Mouse (Mus musculus) CH12.LX (cell line): ENCODE results near the gene Krtap3-1. TPM values are rescaled to one million over a fixed set of nuclear protein-coding genes. Genes with fewer than 3 reads are reported as not detected.
"Not testable (repeated sequence)": the region's sequence is repeated elsewhere in the genome, so short reads cannot be mapped to it uniquely, and the experiment has no call there.

Experiments
- DNase-seq: peaks from one replicate; pipeline ENCODE4 v3.0.0-alpha.2; 2013; ENCODE audit errors: extremely low read depth
- H3K27ac ChIP-seq: 2 replicates; pipeline ENCODE4 v1.5.1; 2012; ENCODE audit warnings: low read depth, mild to moderate bottlenecking, control low read depth, moderate library complexity; ENCODE audit not compliant: insufficient read depth
- H3K27me3 ChIP-seq: replicated peaks from 2 replicates; pipeline ENCODE3; 2012; ENCODE audit warnings: inconsistent platforms
- H3K36me3 ChIP-seq, 2 experiments: replicated peaks in 1 of 2; 2 replicates each; pipeline versions ENCODE3 to v1.6.1; 2012; ENCODE audit warnings: inconsistent platforms in 1 of 2, low read length in 1 of 2, mild to moderate bottlenecking in 1 of 2, mixed read lengths in 1 of 2, moderate library complexity in 1 of 2; ENCODE audit not compliant: control insufficient read depth in 1 of 2, insufficient read depth in 1 of 2
- H3K4me1 ChIP-seq, 2 experiments: 2 replicates each; pipeline ENCODE4 v1.6.1; 2012; ENCODE audit warnings: inconsistent platforms in 1 of 2, moderate library complexity in 1 of 2; ENCODE audit not compliant: insufficient read depth in 2 of 2, control insufficient read depth in 1 of 2
- H3K4me2 ChIP-seq: 2 replicates; pipeline ENCODE4 v1.6.1; 2012; ENCODE audit warnings: low read depth, mild to moderate bottlenecking, control low read depth; ENCODE audit not compliant: poor library complexity, insufficient read depth, severe bottlenecking
- H3K4me3 ChIP-seq, 3 experiments: fragments of 150-350 bp in 1 of 3; sonication (generic) in 1 of 3; replicated peaks in 1 of 3; 2 replicates each; pipeline versions ENCODE3 to v1.5.1; 2011 to 2012; ENCODE audit warnings: low read depth in 2 of 3, low read length in 2 of 3, mild to moderate bottlenecking in 2 of 3, moderate library complexity in 2 of 3, control low read depth in 1 of 3, improper control_type of control experiment in 1 of 3, inconsistent platforms in 1 of 3, mixed read lengths in 1 of 3; ENCODE audit not compliant: poor library complexity in 1 of 3
- H3K79me2 ChIP-seq: replicated peaks from 2 replicates; pipeline ENCODE4 v1.6.1; 2012; ENCODE audit warnings: mild to moderate bottlenecking, moderate library complexity; ENCODE audit not compliant: control insufficient read depth, poor library complexity, insufficient read depth, severe bottlenecking; ENCODE audit errors: extremely low read depth
- H3K9ac ChIP-seq: 2 replicates; pipeline ENCODE4 v1.6.1; 2012; ENCODE audit warnings: low read depth, mild to moderate bottlenecking, control low read depth, moderate library complexity; ENCODE audit not compliant: insufficient read depth
- H3K9me3 ChIP-seq: replicated peaks from 2 replicates; pipeline ENCODE3; 2012; ENCODE audit warnings: low read length, inconsistent platforms, mixed read lengths
- BHLHE40 ChIP-seq: IDR thresholded peaks from 2 replicates; pipeline ENCODE4 v1.6.1; 2011; ENCODE audit warnings: mild to moderate bottlenecking, low read depth, low read length, improper control_type of control experiment
- GABPA ChIP-seq: IDR thresholded peaks from 2 replicates; pipeline ENCODE4 v1.6.1; 2012; ENCODE audit warnings: low read depth, low read length, improper control_type of control experiment, inconsistent platforms; ENCODE audit not compliant: insufficient replicate concordance
- MAFK ChIP-seq: IDR thresholded peaks from 2 replicates; pipeline ENCODE4 v1.6.1; 2011; ENCODE audit warnings: low read length, improper control_type of control experiment; ENCODE audit not compliant: insufficient replicate concordance
- MAZ ChIP-seq: IDR thresholded peaks from 2 replicates; pipeline ENCODE4 v1.6.1; 2012; ENCODE audit warnings: low read depth, mild to moderate bottlenecking, inconsistent platforms, low read length, improper control_type of control experiment, moderate library complexity
- MXI1 ChIP-seq: IDR thresholded peaks from 2 replicates; pipeline ENCODE4 v1.6.1; 2011; ENCODE audit warnings: mild to moderate bottlenecking, low read depth, low read length, improper control_type of control experiment
- POLR2A ChIP-seq: IDR thresholded peaks from 2 replicates; pipeline ENCODE4 v1.6.1; 2011; ENCODE audit warnings: low read depth, mild to moderate bottlenecking, improper control_type of control experiment, low read length
- POLR2AphosphoS2 ChIP-seq: IDR thresholded peaks from 2 replicates; pipeline ENCODE4 v1.6.1; 2011; ENCODE audit warnings: low read depth, low read length, improper control_type of control experiment
- USF2 ChIP-seq: conservative IDR thresholded peaks from 2 replicates; pipeline ENCODE4 v1.6.1; 2011; ENCODE audit warnings: low read depth, low read length, improper control_type of control experiment
- dilution Hi-C: fragments of 300-500 bp; cut with MboI; formaldehyde crosslinking; loops from 2 replicates; pipeline ENCODE4 v1.14.3; 2020; ENCODE audit warnings: low sequenced_read_pairs; ENCODE audit not compliant: extremely low pct_unique_long_range_greater_than_20kb, extremely low pct_ligation_motif_present
- in situ Hi-C: fragments of 300-500 bp; cut with MboI; formaldehyde crosslinking; loops from 3 replicates; pipeline ENCODE4 v1.14.3; 2019; ENCODE audit warnings: low sequenced_read_pairs, low pct_ligation_motif_present, low pct_unique_long_range_greater_than_20kb, mixed read lengths
- polyA plus RNA-seq: library from polyadenylated mRNA; unstranded; fragments of >175 nt; gene quantifications from 2 replicates; pipeline ENCODE4 v1.2.1, GENCODE M21; 2012; ENCODE audit warnings: low read depth; ENCODE audit not compliant: insufficient read length
- total RNA-seq, 2 experiments: library from RNA; depleted of rRNA; stranded (reverse); fragments of 300-350 nt in 1 of 2; fragments of >200 nt in 1 of 2; gene quantifications; 2 replicates each; pipeline ENCODE4 v1.2.3; 2012 to 2014

Krtap3-1 gene
- total and polyA plus RNA-seq, 3 experiments: not detected

DNA sequence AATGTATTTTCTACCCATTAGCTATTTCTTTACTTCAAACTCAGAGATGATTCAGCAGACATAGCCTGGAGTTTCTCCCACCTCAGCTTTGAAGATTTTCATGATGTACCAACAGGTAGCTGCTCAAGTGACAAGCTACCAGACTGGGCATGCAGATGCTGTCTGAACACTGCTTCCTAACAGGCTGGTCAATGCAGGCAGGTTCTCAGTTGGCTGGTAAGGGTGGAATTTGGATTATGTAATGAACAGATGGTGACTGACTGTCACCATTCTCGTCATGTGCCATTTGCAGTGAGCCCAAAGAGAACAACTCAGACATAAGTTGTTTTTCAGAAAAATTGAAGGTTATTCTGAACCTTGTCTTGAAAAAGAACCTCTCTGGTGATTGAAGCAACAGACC, 42.7 kb upstream of the Krtap3-1 start:
- in situ Hi-C loops: no loop called here
- dilution Hi-C loops: no loop called here

DNA sequence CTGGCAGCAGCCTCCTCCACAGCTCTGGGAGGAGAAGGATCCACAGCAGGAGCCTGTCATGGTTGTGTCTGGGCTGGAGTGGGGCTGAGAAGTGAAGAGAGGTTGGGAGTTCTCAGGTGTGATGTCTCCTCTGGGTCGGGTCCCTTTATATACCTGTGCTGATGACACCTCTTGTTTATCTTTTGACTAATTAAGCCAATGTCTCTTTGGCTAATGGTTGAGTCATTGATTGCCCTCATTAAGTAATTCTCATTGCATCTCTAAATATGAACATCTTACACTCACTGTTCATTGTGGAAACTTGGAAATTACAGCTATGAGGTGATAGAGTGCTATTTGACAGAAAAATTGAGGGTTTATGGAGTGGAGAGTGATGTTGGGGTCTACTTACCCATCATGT, 36.8 kb upstream of the Krtap3-1 start, which contains the start of gene Gm11938:
TSS of gene Gm11938 (minus strand) at position 101 of the 400 bp plus-strand sequence.
- H3K79me2 ChIP-seq, H3K27ac ChIP-seq, H3K4me3 ChIP-seq, H3K4me2 ChIP-seq, H3K36me3 ChIP-seq, H3K9ac ChIP-seq, H3K9me3 ChIP-seq, H3K4me1 ChIP-seq, in situ Hi-C loops, dilution Hi-C loops, DNase-seq: not testable (repeated sequence)
- H3K27me3 ChIP-seq: peaks cover 73% of the 10 kb centered on the region

More for the DNA sequence above, 42.7 kb upstream of the Krtap3-1 start:
- Histone ChIP-seq H3K79me2 (no peaks in the 10 kb centered on the region), H3K4me3 (no peak overlapping the region), H3K9ac (no peak overlapping the region), H3K27me3 (peaks cover 80% of the 10 kb centered on the region), H3K4me1 (no peaks in the 10 kb centered on the region), H3K27ac (no peak overlapping the region), H3K4me2 (no peak overlapping the region), H3K9me3 (no peaks in the 10 kb centered on the region), H3K36me3 (no peaks in the 10 kb centered on the region)
- DNase-seq: no peak
- TF ChIP-seq MAZ (no peak), GABPA (no peak), POLR2AphosphoS2 (no peak), MAFK (no peak), MXI1 (no peak), POLR2A (no peak), USF2 (no peak), BHLHE40 (no peak)

DNA sequence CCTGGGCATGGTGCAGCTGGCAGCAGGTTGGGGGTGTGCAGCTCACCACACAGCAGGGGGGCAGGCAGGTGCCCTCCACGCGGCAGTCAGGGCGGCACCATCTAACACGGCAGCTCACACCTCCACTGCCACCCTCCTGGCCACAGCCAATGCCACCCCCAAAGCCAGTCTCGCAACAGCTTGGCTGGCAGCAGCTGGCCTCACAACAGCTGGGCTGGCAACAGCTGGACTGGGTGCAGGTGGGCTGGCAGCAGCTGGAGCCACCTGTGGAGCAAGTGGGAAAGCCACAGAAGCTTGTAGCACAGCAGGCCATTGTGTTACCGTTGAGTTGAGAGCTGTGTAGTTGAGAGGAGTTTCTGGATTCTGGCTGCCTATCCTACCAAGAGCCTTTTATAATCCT, 31.3 kb upstream of the Krtap3-1 start, which contains the start of gene Krtap9-3:
TSS of gene Krtap9-3 (minus strand) at position 364 of the 400 bp plus-strand sequence.
- H3K36me3 ChIP-seq, H3K27ac ChIP-seq, dilution Hi-C loops, in situ Hi-C loops, H3K79me2 ChIP-seq, H3K4me3 ChIP-seq, H3K4me2 ChIP-seq, H3K4me1 ChIP-seq, DNase-seq, H3K9me3 ChIP-seq, H3K9ac ChIP-seq: not testable (repeated sequence)
- peaks cover 82% of the 10 kb centered on the region for H3K27me3 ChIP-seq
